Mouse (Mus musculus) adrenal gland, adult 8-10 months (tissue): ENCODE measurements around the gene Pex26. TPM values are rescaled to one million over a fixed set of nuclear protein-coding genes. Genes with fewer than 3 reads are reported as not detected.

ENCODE experiments used
- DNase-seq: peaks from one replicate; pipeline ENCODE4 v3.0.0; 2022
- total RNA-seq, 4 experiments: library from RNA; stranded (reverse); gene quantifications; 2 replicates each; pipeline ENCODE4 v1.2.4; 2022

Gene Pex26
- total RNA-seq, 4 experiments from 2014 or later: 12.8 to 16.4 (median 14.8) TPM

DNA sequence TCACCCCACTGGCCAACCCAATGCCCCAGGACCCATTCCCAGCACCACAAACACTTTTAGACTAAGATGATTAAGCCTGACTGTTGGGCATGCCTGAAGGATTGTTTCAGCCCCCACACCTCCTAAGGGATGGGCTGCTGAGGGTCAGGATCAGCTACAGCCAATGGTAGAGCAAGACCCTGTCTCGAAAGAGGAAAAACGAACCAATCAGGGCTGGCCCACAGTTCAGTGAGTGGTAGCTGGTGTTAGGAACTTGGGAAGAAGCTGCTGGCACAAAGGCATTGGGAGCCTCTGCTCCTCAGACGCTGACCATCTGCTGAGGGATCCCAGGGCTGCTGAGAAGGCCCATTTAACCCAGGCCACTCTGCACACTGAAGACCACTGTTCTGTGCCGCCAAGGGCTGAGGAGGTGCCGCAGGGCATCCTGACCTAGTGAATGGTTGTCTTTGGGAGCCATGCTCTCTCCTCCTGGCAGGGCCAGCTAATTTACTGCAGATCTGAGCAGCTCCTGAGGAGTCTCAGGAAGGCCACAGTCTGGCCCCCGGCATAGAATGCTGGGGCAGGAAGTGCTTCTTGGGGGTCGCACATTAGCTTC is 16.0 kb upstream of the Pex26 start:
- no peak for DNase-seq

GRCm38 (mm10) chr6:121171102-121171501 is 12.4 kb upstream of the Pex26 start:
- DNase-seq: peak; percentile 90

GRCm38 (mm10) chr6:121173471-121173870 is 10.0 kb upstream of the Pex26 start:
- no peak for DNase-seq

GRCm38 (mm10) chr6:121174761-121175160 is 8.7 kb upstream of the Pex26 start:
- no peak for DNase-seq

GRCm38 (mm10) chr6:121176011-121176730 is 7.3 kb upstream of the Pex26 start:
- DNase-seq: no peak

GRCm38 (mm10) chr6:121176731-121177098 is 6.8 kb upstream of the Pex26 start:
- no peak for DNase-seq

- DNase-seq: no peak
These were observed 6.3 kb upstream of the Pex26 start for GRCm38 (mm10) chr6:121177118-121177708.

DNA sequence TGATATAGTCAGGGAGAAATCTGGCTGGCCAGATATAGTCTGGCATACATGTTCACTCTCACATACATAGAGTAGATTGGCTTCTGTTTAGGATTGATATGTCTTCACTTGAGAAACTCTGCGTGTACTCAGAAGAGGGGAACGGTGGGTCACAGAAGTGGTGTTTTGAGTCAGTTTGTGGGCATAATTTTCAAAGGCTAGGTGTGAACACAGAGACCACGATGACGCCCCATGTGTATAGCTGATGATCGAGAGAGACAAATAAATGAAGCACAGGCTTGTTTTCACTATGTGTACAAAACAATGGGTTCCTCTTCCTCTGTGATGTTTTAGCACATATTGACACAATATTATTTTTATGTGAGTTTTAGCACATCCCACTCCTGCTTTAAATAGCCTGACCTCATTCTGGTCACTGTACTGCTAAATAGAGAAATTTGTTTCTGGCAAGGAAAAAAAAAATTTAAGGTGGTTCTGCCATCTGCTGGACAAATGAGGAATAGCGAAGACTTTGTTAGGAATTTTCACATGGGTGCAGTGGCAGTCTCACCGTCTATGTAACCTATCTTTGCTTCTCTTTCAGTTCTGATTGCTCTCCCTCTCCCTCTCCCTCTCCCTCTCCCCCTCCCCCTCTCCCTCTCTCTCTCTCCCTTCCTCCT is 4.6 kb upstream of the Pex26 start:
- DNase-seq: no peak

DNA sequence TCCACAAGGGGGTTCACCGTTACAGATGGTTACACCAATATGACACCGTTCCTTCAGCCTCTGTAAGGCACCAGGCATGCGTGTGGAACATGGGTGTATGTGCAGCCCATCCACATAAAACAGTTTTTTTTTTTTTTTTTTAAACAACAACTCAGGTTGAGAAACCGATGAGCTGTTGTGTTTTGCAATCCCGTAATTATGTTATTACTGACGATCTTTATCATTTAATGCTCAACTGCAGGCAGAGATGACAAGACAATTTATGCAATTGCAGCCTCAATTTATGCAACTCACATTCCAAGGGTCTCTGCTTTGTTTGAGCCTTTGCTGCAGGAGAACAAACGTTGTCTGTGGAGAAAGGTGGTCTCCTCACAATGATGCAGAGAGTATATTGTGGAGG is 3.6 kb upstream of the Pex26 start:
- DNase-seq: no peak

GRCm38 (mm10) chr6:121184198-121185140 is 1.0 kb downstream of the Pex26 start:
- DNase-seq: peak; percentile 34

GRCm38 (mm10) chr6:121185232-121185631 is 1.8 kb downstream of the Pex26 start:
- DNase-seq: no peak

DNA sequence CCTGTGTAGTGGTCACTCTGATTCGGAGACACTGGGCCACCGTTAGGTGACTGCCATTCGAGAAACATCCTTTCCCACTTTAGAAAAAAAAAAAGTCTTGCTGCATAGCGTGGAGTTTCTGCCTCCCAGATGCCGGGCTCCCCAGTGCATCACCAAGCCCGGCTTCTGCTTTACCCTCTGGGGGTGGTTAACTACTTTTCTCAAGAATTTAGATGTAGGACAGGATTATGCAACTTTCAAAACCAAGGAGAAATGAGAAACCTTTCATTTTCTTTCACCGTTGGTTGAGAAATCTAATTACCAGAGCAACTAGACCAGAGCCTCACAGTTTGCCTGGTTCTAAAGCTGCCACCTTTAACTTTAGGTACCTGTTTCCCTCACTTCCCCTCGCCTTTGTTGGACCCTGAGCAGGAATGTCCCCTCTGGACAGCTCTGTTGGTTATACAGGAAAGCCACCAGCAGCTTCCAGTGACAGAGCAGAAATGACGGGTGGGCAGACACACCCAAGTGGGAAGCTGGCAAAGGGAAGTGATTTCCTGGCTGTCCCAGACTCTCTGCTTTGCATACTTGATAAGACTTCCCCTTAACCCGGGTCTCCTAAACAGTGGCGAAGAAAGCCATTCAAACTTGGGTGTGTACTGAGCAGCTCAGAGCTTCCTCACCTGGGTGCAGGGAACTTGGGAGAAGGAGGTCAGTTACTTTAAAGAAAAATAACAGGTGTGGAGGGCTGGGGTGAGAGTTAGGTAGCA is 8.0 kb downstream of the Pex26 start:
- DNase-seq: no peak

DNA sequence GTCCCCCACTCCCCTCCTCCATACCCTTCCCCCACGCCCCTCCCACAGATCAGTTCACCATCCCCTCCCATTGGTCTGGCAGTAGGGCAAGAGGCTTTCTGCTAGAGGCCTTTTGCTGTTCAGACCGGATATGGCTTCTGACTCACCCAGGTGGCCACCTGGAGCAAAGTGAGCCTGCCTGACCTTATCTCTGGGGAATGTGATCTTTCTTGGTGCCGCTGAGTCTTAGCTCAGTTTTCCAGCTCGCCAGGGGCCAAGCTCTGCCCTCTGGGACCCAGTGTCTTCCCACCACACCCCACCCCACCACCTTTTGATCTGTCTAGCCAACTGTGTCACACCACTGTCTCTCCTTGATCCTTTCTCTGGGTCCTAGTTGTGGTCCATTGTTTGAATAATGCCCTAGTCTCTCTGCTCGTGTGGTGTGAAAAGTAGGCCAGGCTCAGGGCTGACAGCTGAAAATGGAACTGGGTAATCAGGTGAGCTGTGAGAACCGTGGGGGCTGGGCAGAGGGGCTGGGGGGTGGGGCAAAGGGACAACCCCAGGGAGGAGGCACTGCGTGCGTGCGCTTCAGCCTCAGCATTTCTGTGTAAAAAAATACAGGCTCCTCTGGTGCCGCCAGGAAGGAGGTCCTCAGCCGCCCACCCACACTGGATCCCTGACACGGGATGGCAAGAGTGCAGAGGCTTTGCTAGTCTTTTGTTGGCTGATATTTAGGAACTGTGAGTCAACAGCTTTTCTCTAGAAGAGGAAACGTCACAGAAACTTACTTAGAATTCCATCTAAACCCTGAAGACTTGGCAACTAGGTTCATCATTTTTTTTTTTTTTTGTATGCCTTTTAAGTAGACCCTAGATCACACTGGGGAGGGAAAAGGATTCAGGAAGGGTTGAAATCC is 10.8 kb downstream of the Pex26 start:
- DNase-seq: no peak

GRCm38 (mm10) chr6:121194956-121195731 is 11.7 kb downstream of the Pex26 start:
- DNase-seq: no peak

- no peak for DNase-seq
These were observed 14.4 kb downstream of the Pex26 start for GRCm38 (mm10) chr6:121197807-121198365.

GRCm38 (mm10) chr6:121200458-121200857 is 17.0 kb downstream of the Pex26 start:
- no peak for DNase-seq

- DNase-seq: no peak
These were observed 18.6 kb downstream of the Pex26 start for GRCm38 (mm10) chr6:121202026-121202425.

- no peak for DNase-seq
These were observed 23.0 kb downstream of the Pex26 start for GRCm38 (mm10) chr6:121206481-121206880.

DNA sequence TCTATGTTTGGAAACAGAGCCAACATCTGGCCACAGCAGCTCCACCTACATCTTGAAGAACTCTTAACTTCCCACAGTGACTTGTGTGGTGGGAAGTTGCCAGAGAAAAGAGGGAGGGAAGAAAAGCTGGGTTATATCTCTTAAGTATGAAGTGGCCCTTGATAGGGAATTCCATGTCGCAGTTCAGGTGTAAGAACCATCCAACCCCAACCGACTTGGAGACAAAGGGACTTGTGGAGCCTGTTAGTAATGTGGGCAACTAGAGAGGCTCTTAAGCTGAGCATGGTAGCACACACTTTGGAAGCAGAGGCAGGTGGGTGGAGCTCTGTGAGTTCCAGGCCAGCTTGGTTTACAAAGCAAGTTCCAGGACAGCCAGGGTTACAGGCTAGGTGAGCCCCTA is 26.1 kb downstream of the Pex26 start:
- no peak for DNase-seq
